Mouse (Mus musculus) lung, adult 2 months (tissue): ENCODE data around the gene Fam186b.

Experiments used
- CTCF ChIP-seq: fragments of 200-500 bp; IDR thresholded peaks from 2 replicates; pipeline ENCODE4 v1.5.1; 2011; ENCODE audit warnings: mild to moderate bottlenecking, low read length, control low read depth; ENCODE audit not compliant: insufficient read depth
- POLR2A ChIP-seq: fragments of 200-500 bp; IDR thresholded peaks from 2 replicates; pipeline ENCODE4 v1.6.1; 2011; ENCODE audit warnings: low read depth, mild to moderate bottlenecking, control low read depth, low read length, borderline replicate concordance; ENCODE audit errors: extremely low read depth

DNA sequence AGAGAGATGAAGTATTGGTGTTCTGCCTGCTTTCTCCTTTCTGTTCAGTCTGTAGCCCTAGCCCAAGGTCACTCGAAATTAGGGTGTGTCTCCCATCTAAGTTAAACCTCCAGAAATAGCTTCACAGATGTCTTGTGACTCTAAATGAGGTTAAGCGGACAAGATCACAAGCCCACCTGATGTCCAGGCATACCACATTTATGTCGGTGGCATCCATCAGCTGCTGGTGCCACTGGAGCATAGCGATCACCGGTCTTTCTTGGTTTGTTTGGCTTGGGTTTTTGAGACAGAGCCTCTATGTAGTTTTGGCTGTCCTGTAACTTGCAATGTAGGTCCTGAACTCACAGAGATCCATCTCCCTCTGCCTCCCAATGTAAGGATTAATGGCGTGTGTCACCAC lies 41.9 kb downstream of the Fam186b start:
- TF ChIP-seq CTCF: no peak
- TF ChIP-seq POLR2A: no peak
